Mouse (Mus musculus) urinary bladder, postnatal 10 days (tissue): Measurements from ENCODE around the gene Spc24.
"Not testable (repeated sequence)": the region's sequence is repeated elsewhere in the genome, so short reads cannot be mapped to it uniquely, and the experiment has no call there.

Source experiments
- DNase-seq: peaks from one replicate; pipeline ENCODE4 v3.0.0; 2022; ENCODE audit warnings: low spot score

The Spc24 gene

DNA sequence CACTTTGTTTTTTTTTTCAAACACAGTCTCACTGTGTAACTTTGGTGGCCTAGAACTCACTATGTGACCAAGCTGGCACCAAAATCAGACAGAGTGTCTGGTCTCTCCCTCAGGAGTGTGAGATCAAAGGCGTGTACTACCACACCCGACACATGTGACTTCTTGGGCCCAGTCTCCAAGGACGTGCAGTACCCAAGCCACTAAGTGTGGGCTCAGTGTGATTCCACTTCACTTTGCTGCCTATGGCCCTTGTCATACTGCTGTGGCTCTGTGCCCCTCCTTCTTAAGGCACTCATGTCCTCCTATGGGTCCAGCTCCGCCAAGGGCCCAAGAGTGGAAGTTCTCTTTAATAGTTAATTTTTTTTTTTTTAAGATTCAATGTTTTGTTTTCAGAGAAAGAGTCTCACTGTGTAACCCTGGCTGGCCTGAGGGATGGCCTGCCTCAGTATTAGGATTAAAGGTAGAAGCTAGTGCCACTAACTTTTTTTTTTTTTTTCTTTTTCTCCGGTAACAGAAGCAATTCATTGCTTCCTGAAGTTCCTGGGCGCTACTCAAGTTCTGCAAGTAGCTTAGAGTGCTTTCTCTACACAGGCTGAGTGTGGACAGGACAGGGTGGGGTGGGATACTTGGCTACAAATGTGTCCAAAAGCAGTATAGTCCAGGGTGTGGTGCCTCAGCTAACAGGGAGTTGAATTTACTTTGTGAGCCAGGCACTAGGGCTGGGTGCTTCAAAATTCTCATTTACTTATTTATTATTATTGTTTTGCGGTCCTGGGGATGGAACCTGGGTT lies 24.6 kb upstream of the Spc24 start:
- no peak for DNase-seq

DNA sequence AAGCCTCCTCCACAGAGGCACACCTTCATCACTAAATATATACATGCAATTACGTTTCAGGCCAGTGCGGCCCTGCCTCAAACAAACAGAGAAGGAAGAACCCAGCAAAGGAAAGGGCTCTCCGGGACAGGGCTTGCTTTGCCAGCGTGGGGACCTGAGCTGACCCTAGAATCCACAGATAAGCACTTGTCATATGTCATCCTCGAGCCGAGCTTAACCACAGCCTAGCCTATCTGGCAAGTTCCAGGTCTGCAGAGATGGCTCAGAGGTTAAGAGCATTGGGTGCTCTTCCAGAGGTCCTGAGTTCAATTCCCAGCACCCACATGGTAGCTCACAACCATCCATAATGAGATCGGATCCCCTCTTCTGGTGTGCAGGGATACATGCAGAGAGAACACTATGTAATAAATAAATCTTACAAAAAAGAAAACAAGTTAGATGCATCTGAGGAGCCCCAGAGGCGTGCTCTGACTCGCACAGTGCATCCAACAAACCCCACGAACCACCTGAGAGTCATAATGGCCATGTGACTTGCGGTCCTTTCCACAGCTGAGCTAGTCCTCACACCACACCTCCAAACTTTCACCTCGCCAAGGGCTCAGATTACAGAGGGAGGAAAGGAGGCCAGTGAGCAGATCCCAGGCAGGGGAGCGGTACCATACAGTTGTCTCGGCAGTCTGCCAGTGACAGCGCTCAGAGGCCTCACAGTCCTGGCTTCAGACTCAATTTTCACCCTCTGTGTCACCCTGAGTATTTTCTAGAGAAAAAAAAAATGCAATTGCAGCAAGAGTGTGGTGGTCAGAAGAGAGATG lies 21.8 kb upstream of the Spc24 start:
- no peak for DNase-seq

DNA sequence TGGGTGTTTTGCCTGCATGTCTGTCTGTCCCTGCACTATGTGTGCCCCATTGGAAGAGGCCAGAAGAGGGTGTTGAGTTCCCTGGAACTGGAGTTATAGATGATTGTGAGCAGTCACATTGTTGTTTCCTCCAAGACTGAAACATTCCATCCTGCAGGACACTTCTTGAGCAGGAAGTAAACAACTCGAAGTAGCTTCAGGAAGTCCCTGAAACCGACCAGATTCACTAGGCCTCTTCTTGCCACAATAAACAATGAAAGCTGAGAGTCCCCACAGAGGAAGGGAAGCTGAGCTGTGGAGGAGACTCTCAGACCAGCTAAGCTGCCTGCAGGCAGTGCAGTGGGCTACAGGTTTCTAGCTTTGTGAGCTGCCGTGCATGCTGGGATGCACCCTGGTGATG lies 17.6 kb upstream of the Spc24 start:
- no peak for DNase-seq

DNA sequence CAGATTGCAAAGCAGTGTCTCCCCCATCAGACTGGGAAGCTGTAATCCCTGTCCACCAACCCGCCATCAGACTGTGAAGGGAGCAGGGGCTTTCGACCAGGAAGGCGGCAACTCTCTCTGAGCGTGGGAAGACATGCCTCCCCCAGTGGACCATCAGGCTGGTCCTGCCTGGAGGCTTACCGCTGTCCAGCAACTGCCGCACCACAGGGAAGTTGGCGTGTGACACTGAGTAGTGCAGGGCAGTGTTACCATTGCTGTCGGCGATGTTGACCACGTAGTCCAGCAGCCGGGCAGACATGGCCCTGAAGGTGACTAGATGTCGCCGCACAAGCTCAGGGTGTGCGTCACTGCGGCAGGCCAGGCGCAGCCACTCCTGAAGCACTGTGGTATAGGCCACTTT lies 14.2 kb upstream of the Spc24 start:
- DNase-seq = no peak

DNA sequence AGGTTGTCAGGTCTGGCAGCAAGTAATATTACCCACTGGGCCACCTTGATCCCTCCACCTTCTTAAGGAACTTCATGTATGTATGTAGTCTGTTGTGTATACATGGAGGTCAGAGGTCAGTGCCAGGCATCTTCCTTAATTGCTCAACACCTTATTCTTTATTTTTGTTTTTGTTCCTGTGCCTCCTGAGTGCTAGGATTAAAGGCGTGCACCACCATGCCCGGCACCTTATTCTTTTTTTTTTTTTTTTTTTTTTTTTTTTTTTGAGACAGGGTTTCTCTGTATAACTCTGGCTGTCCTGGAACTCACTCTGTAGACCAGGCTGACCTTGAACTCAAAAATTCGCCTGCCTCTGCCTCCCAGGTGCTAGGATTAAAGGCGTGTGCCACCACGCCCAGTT lies 13.3 kb upstream of the Spc24 start:
- DNase-seq = not testable (repeated sequence)

DNA sequence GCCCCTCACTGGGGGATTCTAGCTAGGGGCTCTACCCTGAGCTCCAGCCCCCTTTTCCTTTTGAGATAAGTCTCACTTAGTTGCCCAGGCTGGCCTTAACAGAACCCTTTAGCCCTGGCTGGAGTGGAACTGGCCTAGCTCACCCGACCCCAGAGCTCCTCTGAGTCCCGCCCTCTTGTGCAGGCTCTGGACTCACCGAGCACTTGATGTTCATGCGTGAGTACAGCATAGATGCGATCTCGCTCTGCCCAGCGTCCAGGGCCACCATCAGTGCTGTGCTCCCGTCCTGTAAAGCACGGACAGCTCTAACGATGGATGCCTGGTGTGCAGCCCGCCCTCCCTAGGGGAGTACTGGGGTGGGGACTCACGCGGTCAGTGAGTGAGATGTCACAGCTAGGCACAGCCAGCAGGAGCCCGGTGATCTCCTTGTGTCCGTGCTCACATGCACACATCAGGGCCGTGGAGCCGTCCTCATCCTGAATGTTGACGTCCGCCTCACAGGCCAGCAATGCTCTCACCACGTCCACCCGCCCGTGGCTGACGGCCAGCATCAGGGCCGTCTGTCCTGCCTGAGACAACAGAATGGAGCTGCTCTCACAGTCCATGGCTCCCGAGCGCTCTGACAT lies 9.6 kb upstream of the Spc24 start:
- DNase-seq = no peak

DNA sequence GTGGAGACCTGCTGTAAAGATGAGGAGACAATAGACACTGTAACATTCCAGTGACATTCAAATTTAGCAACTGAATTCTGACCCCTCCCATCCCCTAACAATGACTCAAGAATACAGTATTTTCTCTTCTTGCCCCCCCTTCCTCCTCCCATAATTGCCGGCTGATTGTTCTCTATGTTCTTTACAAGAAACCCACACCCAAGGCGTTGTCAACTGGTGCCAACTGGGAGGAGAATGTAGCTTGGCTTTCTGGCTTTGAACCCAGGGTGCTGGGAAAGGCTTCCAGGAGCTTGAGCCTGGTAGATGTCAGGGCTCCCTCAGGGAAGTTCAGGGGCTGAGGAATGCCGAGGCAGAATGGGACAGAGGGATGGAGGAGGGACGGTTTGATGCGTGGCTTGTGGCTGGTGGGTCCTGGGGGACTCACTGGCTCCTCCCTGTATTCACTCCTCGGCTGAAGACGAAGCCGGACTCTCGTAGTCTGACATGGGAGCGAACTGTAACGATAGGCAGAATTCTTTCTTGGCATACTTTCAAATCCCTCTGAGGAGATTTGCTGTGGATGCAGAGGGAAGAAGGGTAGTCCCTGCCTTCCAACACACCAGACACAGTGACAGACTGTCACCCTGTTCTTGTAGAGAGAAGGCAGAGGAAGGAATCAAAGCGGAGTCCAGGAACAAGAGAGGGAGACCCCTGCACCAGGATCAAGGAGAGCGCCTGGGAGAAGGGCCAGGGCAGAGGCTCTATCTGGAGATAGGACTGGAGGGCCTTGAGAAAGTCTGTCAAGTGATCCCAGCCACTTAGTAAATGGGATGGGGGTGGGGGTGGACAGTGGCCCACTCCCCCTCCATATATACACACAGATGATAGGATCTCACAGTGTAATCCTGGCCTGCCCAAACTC lies 8.7 kb upstream of the Spc24 start:
- no peak for DNase-seq

DNA sequence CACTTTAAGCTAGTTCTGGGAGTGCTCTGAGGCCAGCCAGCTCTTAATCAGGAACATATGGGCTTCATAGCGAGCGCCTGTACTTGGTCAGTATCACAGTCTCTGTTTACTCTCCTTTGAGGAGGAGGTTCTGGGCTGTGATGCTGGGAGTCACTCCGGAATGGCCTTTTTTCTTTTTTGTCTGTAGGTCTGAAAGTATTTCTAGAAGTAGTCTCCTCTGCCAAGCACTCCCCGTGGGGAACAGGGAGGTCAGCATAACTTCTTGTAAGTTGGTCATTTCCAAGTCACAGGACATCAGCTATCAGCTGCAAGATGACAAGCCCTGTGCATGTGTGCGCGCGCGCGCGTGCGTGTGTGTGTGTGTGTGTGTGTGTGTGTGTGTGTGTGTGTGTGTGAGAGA lies 7.8 kb upstream of the Spc24 start:
- no peak for DNase-seq

DNA sequence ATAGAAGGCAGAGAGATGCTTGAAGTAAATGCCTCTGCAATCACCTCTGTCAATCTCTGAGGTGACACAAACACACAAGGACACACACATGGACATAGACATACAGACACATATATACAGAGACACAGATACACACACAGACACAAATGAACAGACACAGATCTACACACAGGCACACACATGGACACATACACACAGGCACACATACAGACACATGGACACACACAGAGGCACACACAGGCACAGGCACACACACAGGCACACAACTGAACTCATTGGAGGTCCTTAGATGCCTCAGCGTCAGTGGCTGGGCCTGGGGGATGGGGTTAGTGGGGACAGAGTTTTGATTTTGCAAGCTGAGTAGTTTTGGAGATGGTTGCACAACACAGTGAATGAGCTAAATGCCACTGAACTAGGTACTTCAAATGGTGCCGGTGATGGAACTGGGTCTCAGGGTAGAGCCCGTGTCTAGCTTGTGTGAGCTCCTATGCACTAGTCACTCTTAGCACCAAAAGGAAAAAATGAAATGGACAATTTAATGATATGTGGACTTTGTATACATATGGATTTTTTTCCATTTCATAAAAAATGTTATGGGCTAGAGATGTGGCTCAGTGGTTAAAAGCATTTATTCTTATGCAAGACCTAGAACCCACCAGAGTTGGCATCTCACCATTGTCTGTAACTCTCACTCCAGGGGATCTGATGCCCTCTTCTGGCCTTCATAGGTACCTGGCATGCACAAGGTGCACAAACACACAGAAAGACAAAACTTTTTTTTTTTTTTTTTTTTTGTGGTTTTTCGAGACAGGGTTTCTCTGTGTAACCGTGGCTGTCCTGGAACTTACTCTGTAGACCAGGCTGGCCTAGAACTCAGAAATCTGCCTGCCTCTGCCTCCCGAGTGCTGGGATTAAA lies 4.2 kb upstream of the Spc24 start:
- no peak for DNase-seq

DNA sequence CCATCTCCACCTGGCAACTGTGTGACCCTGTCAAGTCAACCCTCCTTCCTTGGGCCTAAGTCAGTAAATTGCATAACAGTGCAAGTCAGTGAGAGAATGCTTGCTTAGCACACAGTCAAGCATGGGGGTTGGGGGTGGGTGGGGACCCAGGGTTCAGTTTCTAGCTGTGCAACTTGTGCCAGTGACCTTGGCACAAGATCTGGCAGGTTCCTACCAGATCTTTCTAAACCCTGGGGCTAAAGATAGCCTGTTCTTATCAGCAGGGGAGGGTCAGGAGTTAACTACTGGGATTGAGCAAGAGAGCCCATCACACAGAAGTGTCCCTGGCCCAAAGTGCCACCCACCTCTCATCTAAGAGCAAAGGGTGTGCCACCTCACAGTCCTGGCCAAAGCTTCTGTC lies 2.0 kb upstream of the Spc24 start:
- no peak for DNase-seq

DNA sequence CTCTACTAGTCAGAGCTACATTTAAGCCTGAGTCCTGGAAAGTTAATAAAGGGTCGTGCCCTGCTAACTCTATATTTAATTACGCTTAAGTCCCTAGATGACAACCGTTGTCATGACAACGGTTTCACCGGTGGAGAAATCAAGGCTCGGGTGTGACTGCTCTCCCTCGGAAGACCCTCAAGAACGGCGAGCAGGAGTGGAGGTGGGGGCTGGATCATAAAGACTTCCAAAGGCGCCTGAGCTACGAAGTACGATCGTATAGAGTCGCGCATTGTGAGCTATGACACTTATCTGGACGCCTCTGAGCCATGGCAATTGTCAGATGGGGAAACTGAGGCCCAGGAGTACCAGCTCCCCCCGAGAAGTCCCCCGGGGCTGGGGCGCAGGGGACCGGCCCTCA lies 385 bp downstream of the Spc24 start:
- DNase-seq = no peak

DNA sequence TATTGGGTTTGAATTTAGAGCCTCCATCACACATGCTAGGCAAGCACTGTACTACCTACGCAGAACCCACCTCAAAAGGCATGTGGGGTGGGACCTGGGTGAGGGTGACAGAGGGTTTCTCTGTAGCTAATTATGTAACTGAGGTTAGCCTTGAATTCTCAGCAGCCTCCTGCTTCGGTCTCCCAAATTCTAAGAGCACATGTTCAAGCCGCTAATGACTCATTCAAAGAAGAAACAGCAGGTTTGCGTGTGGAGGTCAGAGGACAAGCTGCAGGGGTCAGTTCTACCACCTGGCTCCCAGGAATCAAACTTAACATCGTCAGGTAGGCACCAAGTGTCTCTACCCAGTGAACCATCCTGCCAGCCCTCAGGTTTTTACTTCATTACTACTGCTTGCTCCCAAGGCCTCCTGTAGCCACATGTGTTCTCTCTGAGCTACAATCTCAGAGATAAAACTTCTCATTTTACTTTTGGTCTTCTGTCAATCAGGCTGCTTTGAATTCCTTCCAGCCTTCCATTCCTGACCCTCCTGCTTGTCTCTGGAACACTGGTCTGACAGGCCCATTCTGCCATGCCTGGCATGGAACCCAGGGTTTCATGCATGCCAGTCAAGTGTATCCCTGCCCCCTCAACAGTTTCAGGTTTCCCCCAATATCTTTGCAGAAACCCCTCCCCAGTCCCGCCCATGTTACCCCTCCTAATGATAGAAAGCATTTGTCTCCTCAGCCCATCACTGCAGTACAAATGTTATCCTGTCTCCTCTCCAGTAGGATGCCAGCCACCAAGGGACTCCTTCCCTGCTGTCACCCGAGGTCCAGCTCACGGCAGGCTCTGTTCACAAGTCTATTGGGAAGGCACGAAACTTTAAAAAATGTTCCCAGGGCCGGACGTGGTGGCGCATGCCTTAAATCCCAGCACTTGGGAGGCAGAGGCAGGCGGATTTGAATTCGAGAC lies 1.2 kb downstream of the Spc24 start:
- no peak for DNase-seq

DNA sequence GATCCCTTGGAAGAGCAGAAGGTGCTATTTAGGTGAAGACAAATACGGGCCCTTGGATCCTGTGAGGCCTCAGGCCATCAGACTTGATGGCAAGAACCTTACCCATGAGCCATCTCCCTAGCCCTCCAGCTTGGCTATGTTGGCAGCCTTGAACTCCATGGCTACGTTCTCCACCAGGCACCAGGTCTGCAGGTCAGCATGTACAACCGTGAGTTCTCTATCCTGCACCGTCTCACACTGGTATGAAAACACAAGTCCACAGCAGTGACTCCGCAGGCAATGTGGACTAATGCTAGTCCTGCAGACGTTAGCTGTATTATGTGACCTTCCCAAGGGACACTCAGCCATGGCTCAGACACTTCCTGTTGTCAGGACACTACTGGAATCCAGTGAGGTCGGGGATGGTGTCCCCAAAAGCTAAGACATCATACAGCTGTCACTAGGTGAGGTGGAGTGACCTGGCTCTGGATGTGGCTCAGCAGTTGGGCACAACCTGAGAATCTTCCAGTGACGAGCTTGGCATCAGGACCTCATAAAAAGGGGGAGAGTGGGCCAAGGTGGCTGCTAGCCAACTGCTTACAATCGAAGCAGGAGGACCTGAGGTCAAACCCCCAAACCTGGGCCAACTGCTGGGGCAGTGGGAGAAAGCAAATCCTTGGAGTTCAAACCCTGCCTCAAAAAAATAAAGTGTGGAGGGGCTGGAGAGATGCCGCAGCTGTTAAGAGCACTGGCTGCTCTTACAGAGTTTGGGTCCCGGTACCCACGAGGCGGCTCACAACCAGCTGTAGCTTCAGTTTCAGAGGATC lies 5.4 kb downstream of the Spc24 start:
- DNase-seq = no peak

DNA sequence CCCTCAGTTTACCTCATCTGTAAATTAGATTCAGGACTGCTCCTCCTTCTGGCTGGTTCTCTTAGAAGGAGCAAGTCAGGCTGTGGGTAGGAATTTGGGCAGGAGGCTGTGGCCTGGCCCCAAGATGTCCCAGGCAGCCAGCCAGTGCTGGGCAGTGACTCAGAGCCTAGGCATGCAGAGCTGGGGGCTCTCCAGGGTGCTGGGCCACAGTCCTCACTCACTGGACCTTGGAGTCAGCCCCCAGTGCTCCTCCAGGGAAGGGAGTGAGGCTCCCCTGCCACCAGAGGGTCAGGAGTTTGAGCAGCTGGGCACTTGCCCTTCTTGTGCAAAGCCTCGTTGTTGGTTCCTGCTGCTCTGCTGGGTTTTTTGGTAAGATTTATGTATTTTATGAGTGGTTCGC lies 6.1 kb downstream of the Spc24 start:
- no peak for DNase-seq

DNA sequence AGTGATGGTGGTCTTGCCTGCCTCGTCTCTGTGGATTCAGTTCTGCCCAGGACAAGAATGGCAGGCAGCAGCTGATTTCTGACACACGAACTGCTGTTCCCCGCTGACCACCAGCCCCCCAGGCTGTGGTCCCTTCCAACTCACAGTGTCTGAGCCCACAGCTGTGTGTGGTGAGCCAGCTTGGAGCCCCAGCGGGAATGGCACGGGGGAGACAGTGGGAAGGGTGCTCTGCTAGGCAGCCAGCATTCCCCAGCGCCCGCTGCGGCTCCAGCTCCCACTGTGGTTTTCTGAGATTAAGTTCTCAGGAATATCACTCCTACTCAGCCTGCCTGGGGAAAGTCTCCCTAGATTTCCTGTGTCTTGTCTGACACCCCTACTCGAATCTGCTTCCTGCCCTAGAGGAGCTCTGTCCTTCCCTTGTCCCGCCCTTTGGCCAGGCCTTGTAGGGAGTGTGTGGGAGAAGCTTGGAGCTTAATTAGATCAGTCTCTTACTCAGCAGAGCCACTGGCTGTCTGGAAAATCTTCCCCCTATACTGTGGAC lies 7.8 kb downstream of the Spc24 start:
- no peak for DNase-seq

DNA sequence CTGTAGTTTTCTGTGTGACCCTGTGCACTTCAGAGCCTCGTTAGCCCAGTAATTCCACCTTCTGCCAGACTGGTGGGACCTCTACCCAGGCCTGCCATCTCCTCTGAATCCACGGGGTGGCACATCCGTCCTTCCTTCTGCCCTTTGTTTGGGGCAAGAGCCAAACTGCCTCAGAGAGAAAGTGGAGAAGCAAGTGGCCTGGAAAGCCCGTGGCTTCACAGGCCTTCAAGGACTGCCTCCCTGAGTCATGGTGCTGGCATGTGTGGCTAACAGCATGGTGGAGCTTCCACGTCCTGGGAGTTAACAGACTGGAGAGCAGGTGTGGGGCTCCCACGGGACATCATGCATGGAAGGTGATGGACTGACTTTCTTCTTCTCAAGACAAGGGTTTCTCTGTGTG lies 8.8 kb downstream of the Spc24 start:
- DNase-seq = no peak

DNA sequence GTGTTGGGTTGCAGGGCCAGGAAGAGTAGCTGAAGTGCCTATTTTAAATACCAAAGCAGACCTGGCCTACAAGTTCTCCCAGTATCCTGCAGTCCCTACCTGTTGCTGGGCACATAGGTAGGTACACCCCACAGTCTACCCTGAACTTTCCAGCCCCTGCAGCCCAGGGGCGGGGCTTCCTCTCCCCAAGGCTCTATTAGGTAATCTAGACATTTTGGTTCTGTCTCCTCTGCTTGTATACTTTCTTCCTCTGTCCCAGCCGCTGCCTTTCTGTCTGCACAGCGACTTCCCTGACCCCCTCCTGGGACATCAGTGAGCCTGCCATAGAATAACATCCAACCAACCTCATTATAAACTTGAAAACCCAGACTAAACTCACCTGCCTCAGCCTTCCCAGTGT lies 9.7 kb downstream of the Spc24 start:
- DNase-seq = no peak

DNA sequence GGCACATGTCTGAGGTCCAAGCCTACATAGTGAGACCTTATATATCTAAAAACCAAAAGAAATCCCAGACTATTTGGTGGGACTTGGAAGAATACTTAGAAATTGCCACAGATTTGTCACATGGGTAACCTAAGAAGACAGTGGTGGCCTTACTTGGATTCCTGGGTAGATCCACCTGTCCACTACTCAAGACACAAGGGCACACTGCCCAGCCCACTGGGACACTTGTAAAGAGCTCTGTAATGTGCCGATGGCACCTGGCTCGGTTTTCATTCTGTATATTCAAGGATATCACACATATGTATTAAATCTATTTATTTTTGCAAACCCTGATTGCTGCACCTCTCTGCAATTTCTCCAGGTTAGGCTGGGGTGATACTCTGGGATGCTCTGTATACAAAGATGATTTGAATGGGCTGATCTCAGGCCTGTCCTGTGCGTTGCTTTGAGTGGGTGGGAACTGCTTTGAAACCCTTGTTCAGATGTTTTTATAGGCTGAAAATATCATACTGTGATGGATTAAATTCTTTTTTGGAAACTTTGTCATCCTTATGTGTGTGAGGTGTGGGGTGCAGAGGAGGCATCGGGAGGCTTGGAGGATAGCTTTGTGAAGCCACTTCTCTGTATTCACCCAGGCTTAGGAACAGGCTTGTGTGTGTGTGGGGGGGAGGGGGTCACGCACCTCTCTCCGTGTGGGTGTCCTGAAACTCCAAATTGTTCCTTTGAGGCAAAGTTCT lies 10.6 kb downstream of the Spc24 start:
- no peak for DNase-seq
